Mouse (Mus musculus): ENCODE results near the gene Fhit.

- TF ChIP-seq CTCF (IDR thresholded peaks at IDR 0.05; ENCODE audit: borderline replicate concordance, extremely low read depth, insufficient read depth, insufficient read length) (no peak), POLR2A (IDR thresholded peaks at IDR 0.05; ENCODE audit: borderline replicate concordance, extremely low read depth, insufficient read depth, insufficient read length, poor library complexity, severe bottlenecking) (no peak)
Observed at GRCm38 (mm10) chr14:9811177-9811846, 1350.5 kb downstream of the Fhit start.
